Comparison of ENCODE assay signal across 50 mouse cellular contexts in the genomic region with DNA sequence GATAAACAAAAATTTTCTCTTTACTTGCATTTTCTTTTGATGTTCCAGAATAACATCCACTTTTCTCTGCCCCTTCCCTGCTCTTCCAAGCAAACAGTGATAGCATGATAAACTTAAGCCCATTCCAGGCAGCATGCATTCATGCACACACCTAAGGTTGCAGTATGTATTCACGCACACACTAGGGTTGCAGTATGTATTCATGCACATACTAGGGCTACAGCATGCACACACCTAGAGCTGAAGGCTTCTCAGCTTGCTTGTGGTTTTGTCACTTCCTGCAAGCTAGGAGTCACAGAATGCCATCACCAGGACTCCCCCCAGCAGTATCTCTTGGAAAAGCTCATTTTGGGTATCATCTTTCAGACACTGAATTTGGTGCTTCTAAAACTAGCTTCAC. TPM values are rescaled to one million over a fixed set of nuclear protein-coding genes. Genes with fewer than 3 reads are reported as not detected.
"Had no signal": no experiment of that assay in that cellular context is flagged by ENCODE, and none has a peak within 500 bp of the region (broad histone marks: within the 10 kb centered on the region; RNA-seq: fewer than 3 reads in every experiment).

No protein-coding gene starts in this region.

- H3K9ac ChIP-seq: heart, embryonic 12.5 days; heart, embryonic 13.5 days; heart, embryonic 15.5 days; hindbrain, embryonic 12.5 days; hindbrain, embryonic 13.5 days; hindbrain, embryonic 14.5 days; hindbrain, embryonic 15.5 days; intestine, embryonic 15.5 days; kidney, embryonic 15.5 days had no signal

- H3K27ac ChIP-seq: heart, embryonic 10.5 days; heart, embryonic 13.5 days; heart, embryonic 15.5 days; hindbrain, embryonic 10.5 days; hindbrain, embryonic 12.5 days; hindbrain, embryonic 13.5 days; hindbrain, embryonic 14.5 days; hindbrain, embryonic 15.5 days; hindbrain, postnatal 0 days; intestine, embryonic 15.5 days; kidney, embryonic 15.5 days; kidney, postnatal 0 days; layer of hippocampus, adult 2 months had no signal

- H3K4me1 ChIP-seq: heart, embryonic 10.5 days; heart, embryonic 12.5 days; heart, embryonic 15.5 days; hindbrain, embryonic 10.5 days; hindbrain, embryonic 12.5 days; hindbrain, embryonic 13.5 days; hindbrain, embryonic 15.5 days; intestine, embryonic 15.5 days had no signal

- H3K9me3 ChIP-seq: heart, embryonic 10.5 days; heart, embryonic 12.5 days; heart, embryonic 13.5 days; heart, embryonic 15.5 days; hindbrain, embryonic 10.5 days; hindbrain, embryonic 12.5 days; hindbrain, embryonic 13.5 days; hindbrain, embryonic 15.5 days; intestine, embryonic 15.5 days; kidney, embryonic 15.5 days had no signal

- ATAC-seq: hindbrain, embryonic 16.5 days; hindbrain, postnatal 0 days; inflammation-experienced regulatory T-cells, adult 6 months; intestine, embryonic 15.5 days; intestine, embryonic 16.5 days; intestine, postnatal 0 days had no signal

- H3K4me2 ChIP-seq: heart, embryonic 11.5 days; heart, embryonic 12.5 days; heart, embryonic 13.5 days; heart, embryonic 15.5 days; hindbrain, embryonic 12.5 days; hindbrain, embryonic 13.5 days; hindbrain, embryonic 14.5 days; hindbrain, embryonic 15.5 days; intestine, embryonic 15.5 days; kidney, embryonic 15.5 days had no signal

- H3K27me3 ChIP-seq: heart, embryonic 12.5 days; heart, embryonic 13.5 days; heart, embryonic 15.5 days; hindbrain, embryonic 12.5 days; hindbrain, embryonic 13.5 days; hindbrain, embryonic 15.5 days; intestine, embryonic 15.5 days; kidney, embryonic 15.5 days had no signal

- H3K4me3 ChIP-seq: heart, embryonic 10.5 days; heart, embryonic 12.5 days; heart, embryonic 13.5 days; heart, embryonic 15.5 days; hindbrain, embryonic 10.5 days; hindbrain, embryonic 12.5 days; hindbrain, embryonic 13.5 days; hindbrain, embryonic 15.5 days; intestine, embryonic 15.5 days; kidney, embryonic 15.5 days; layer of hippocampus, adult 2 months had no signal

- DNase-seq: heart, postnatal 10 days; heart, postnatal 14 days; heart, postnatal 36 days; heart, postnatal 4 days; kidney, adult 11 months; kidney, adult 18-20 months; kidney, adult 2 months; kidney, adult 8-10 months; kidney, adult 9 months; kidney, postnatal 10 days; kidney, postnatal 14 days; kidney, postnatal 25 days; kidney, postnatal 36 days; kidney, postnatal 4 days; layer of hippocampus, adult 9-11 months; layer of hippocampus, postnatal 36 days had no signal

RNA-seq across cellular contexts. Expression of gene Tmem239, which starts 30.5 kb away (rescaled TPM):
- total RNA-seq: heart, postnatal 10 days; heart, postnatal 14 days; heart, postnatal 25 days; heart, postnatal 36 days; heart, postnatal 4 days; hematopoietic stem cell, adult 5-6 weeks; hindbrain, postnatal 0 days; layer of hippocampus, adult 18-20 months; layer of hippocampus, adult 2 months; layer of hippocampus, adult 8-10 months; layer of hippocampus, postnatal 10 days; layer of hippocampus, postnatal 14 days; layer of hippocampus, postnatal 25 days; layer of hippocampus, postnatal 36 days had no signal
- polyA plus RNA-seq: heart, embryonic 10.5 days; heart, embryonic 11.5 days; heart, embryonic 12.5 days; heart, embryonic 14.5 days; heart, embryonic 15.5 days; heart, embryonic 16.5 days; heart, postnatal 0 days; hindbrain, embryonic 10.5 days; hindbrain, embryonic 11.5 days; hindbrain, embryonic 12.5 days; hindbrain, embryonic 14.5 days; hindbrain, postnatal 0 days; inflammation-experienced regulatory T-cells, adult 6 months; intestine, embryonic 14.5 days; intestine, embryonic 15.5 days; intestine, embryonic 16.5 days; intestine, postnatal 0 days; kidney, adult 2 months; kidney, embryonic 14.5 days; kidney, embryonic 15.5 days; kidney, embryonic 16.5 days; kidney, postnatal 0 days; large intestine, adult 2 months had no signal

RNA-seq across cellular contexts. Expression of gene 1700020A23Rik, which starts 31.7 kb away (rescaled TPM):
- total RNA-seq: heart, postnatal 10 days; heart, postnatal 14 days; heart, postnatal 25 days; heart, postnatal 36 days; heart, postnatal 4 days; hematopoietic stem cell, adult 5-6 weeks; hindbrain, postnatal 0 days; layer of hippocampus, adult 18-20 months; layer of hippocampus, adult 2 months; layer of hippocampus, adult 8-10 months; layer of hippocampus, postnatal 10 days; layer of hippocampus, postnatal 14 days; layer of hippocampus, postnatal 25 days; layer of hippocampus, postnatal 36 days had no signal
- polyA plus RNA-seq: heart, embryonic 11.5 days; heart, embryonic 12.5 days; heart, embryonic 13.5 days; heart, embryonic 14.5 days; heart, embryonic 15.5 days; heart, embryonic 16.5 days; heart, postnatal 0 days; hindbrain, embryonic 11.5 days; hindbrain, embryonic 12.5 days; inflammation-experienced regulatory T-cells, adult 6 months; intestine, embryonic 14.5 days; intestine, embryonic 15.5 days; intestine, postnatal 0 days; kidney, embryonic 14.5 days; kidney, embryonic 15.5 days; kidney, embryonic 16.5 days; kidney, postnatal 0 days; large intestine, adult 2 months had no signal
